Mouse (Mus musculus): ENCODE results near the gene Hoxb7.
A peak's percentile ranks its signal among the peaks of the same experiment; 100 is the strongest.

The Hoxb7 gene

GRCm38 (mm10) chr11:96268031-96268745, 18.2 kb upstream of the Hoxb7 start:
- DNase-seq (ENCODE audit: low spot score in 2 of 2) = no peak

- DNase-seq (ENCODE audit: low spot score in 2 of 2) = no peak
Observed at GRCm38 (mm10) chr11:96269869-96270268, 16.6 kb upstream of the Hoxb7 start.

- DNase-seq (ENCODE audit: low spot score in 2 of 2) = no peak
Observed at GRCm38 (mm10) chr11:96270996-96271540, 15.4 kb upstream of the Hoxb7 start, which contains the start of gene Hoxb9. Gene Hoxb9 (plus strand): TSS chr11:96271457.

- DNase-seq (ENCODE audit: low spot score in 2 of 2) = no peak
Observed at GRCm38 (mm10) chr11:96271541-96272011, 14.8 kb upstream of the Hoxb7 start.

GRCm38 (mm10) chr11:96272024-96272921, 14.2 kb upstream of the Hoxb7 start:
- no peak for DNase-seq (ENCODE audit: low spot score in 2 of 2)

GRCm38 (mm10) chr11:96274428-96274827, 12.0 kb upstream of the Hoxb7 start:
- DNase-seq (ENCODE audit: low spot score in 2 of 2) = no peak

- DNase-seq (ENCODE audit: low spot score in 2 of 2) = no peak
Observed at GRCm38 (mm10) chr11:96275896-96276295, 10.5 kb upstream of the Hoxb7 start.

GRCm38 (mm10) chr11:96277151-96278044, 9.0 kb upstream of the Hoxb7 start:
- DNase-seq (ENCODE audit: low spot score in 2 of 2) = no peak

GRCm38 (mm10) chr11:96278324-96278723, 8.1 kb upstream of the Hoxb7 start:
- no peak for DNase-seq (ENCODE audit: low spot score in 2 of 2)

- DNase-seq (ENCODE audit: low spot score in 2 of 2) = peak; percentile 33 to 78
Observed at GRCm38 (mm10) chr11:96278773-96279172, 7.7 kb upstream of the Hoxb7 start.

- DNase-seq (ENCODE audit: low spot score in 2 of 2) = no peak
Observed at GRCm38 (mm10) chr11:96279421-96280233, 6.8 kb upstream of the Hoxb7 start.

GRCm38 (mm10) chr11:96280399-96281378, 5.7 kb upstream of the Hoxb7 start:
- no peak for DNase-seq (ENCODE audit: low spot score in 2 of 2)

- no peak for DNase-seq (ENCODE audit: low spot score in 2 of 2)
Observed at GRCm38 (mm10) chr11:96281396-96281795, 5.0 kb upstream of the Hoxb7 start.

- no peak for DNase-seq (ENCODE audit: low spot score in 2 of 2)
Observed at GRCm38 (mm10) chr11:96281855-96282570, 4.4 kb upstream of the Hoxb7 start, which contains the start of gene Hoxb8. Gene Hoxb8 (plus strand): TSS chr11:96281905.

- no peak for DNase-seq (ENCODE audit: low spot score in 2 of 2)
Observed at GRCm38 (mm10) chr11:96282795-96283430, 3.5 kb upstream of the Hoxb7 start.

GRCm38 (mm10) chr11:96284041-96284749, 2.2 kb upstream of the Hoxb7 start:
- DNase-seq (ENCODE audit: low spot score in 2 of 2) = no peak
